Mouse (Mus musculus) adrenal gland, adult 18-20 months (tissue): ENCODE measurements around the gene Nsun5. TPM values are rescaled to one million over a fixed set of nuclear protein-coding genes. Genes with fewer than 3 reads are reported as not detected.
A peak's percentile ranks its signal among the peaks of the same experiment; 100 is the strongest.
"Not testable (repeated sequence)": the region's sequence is repeated elsewhere in the genome, so short reads cannot be mapped to it uniquely, and the experiment has no call there.

Source experiments
- DNase-seq, 2 experiments: peaks; one replicate each; pipeline ENCODE4 v3.0.0; 2021 to 2022; ENCODE audit warnings: low spot score in 2 of 2
- long read RNA-seq, 2 experiments: library from polyadenylated mRNA; stranded (forward); transcript quantifications; one replicate each; pipeline ENCODE4 v2.0.0; 2021
- total RNA-seq, 2 experiments: library from RNA; stranded (reverse); gene quantifications; 1 replicate in 1 of 2; 2 replicates in 1 of 2; pipeline ENCODE4 v1.2.3; 2021

Gene Nsun5
- 10 to 100 TPM; 22.0 to 23.7 TPM for total RNA-seq
- long read RNA-seq, experiment 1, transcript Nsun5-201 (10 exons, 2,243 nt): major isoform, 9 of 21 reads
- long read RNA-seq, experiment 1, partial matches to known transcripts: 1 of 21 reads
- long read RNA-seq, experiment 1, other reads (novel, unspliced or antisense): 11 of 21 reads
- long read RNA-seq, experiment 2, transcript Nsun5-201 (10 exons, 2,243 nt): major isoform, 20 of 42 reads
- long read RNA-seq, experiment 2, partial matches to known transcripts: 7 of 42 reads
- long read RNA-seq, experiment 2, other reads (novel, unspliced or antisense): 15 of 42 reads

DNA sequence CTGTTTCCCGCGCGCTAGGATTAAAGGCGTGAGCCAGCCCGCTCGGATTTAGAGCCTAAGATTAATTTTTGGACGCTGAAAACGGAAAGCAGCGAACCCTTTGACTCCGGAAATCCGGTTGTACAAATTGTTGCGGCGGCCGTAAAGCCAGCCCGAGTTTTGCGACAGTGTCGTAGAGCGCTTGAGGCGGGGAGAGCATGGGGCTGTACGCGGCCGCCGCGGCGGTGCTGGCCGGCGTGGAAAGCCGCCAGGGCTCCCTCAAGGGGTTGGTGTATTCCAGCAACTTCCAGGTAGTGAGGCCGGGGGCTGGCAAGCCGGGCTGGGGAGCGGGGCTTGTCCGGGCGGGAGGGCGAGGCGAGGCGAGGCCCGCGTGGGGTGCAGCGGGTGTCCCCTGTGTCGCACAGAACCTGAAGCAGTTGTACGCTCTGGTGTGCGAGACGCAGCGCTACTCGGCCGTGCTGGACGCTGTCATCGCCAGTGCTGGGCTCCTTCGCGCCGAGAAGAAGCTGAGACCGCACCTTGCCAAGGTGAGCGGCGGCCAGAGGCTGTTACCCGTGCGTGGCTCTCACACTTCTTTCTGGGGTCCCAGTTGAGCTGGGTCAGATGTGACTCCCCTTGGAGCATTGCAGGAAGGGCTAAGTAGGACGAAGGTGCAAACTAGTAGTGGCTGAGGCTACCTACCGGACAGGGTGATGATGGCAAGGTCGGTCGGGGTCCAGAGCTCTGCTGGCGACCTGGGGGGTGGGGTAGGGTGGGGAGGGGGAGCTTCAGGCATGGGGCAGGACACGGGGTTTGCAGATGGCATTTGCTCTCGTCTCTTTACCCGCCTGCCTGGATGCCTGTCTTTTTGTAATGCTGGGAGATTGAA lies at the start of gene Nsun5:
Nsun5 (plus strand) TSS at position 167 of the 868 bp plus-strand sequence.
- DNase-seq: peak; percentile 96

DNA sequence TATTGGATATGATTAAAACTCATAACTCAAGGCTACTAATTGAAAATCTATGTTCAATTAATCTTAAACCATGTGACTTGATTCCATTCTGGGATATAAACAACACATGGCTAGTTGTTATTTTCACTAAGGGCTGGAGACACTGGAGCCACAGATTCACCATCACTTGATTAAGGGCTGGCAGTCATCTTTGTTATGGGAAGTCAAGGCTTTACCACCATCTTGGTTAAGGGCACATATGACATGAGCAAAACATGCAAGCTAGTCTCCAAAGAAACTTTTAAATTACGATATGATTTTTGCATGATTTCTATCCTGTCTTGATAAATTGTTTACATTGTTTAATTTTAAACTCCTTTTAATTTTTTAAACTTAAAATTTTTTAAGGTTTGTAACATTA lies 47.6 kb upstream of the Nsun5 start:
- DNase-seq: no peak

DNA sequence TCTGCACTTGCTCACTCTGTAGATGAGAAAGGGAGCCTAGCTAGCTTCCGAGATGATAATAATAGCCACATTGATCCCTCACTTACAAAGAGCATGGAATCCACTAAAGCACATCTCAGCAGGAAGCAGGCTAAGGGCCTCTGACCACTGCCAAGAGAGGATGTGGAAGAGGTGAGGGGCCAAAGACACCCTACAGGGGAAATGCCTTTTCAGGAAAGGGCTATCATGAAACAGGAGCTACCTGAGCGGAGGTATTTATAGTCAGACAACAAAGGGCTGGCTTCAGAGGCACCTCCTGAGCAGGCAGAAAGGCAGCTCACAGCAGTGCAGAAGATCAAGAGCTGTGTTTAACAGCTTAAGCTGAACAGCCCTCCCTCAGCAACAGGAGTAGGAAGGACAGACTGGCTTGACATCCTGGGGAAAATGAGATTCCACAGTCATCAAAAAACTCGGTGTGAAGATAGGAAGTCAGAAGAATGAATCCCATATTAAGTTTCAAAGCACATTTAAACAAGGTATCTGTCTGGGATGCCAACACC lies 43.6 kb upstream of the Nsun5 start:
- DNase-seq: no peak

DNA sequence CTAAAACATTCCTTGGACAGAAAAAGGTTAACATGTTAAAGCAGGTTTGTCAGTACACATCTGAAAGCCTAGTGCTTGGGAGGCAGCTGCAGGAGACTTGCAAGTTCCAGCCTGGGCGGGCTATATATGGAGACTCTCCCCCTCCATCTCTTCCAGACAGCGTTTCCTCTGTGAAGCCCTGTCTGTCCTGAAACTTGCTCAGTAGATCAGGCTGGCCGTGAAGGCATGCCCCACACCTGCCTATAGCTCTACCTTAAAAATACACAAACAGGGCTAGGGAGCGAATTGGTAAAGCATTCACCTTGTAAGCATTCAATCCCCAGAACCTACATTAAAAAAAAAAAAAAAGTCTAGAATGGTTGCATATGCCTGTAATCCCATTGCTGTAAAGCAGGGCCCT lies 40.3 kb upstream of the Nsun5 start:
- DNase-seq: no peak

DNA sequence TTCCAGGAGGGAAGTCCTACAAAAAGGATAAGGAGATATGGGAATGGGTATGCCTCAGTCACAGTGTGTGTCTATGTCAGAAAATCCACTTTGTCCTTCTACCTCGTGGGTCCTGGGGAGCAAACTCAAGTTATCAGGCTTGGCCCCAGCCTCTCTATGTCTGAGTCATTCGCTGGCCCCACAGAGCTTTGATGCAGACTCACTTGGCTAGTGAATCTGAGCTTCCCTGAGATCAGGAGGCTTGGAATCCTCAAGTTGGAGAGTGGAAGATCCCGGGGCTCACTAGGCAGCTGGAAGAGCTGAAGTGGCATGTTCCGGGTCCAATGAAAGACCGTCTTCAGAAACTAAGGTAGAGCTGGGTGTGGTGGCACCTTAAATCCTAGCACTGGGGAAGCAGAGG lies 39.6 kb upstream of the Nsun5 start:
- no peak for DNase-seq

DNA sequence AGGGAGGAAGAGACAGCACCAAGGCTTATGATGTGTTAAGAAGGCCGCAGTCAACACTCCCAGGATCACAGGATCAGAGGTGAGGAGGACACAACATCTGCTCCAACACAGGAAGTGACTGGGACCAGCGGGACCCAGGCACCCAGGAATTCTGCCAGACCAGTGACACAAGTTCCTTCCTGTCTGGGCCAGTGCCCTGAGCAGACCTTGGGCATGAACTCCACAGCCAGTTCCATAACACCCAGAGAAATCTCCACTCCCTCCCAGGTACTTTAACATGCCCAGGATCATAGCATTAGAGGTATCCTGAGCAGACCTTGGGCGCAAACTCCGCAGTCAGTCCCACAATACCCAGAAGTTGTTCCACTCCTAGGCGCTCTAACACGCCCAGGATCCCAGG lies 38.6 kb upstream of the Nsun5 start:
- DNase-seq: no peak

DNA sequence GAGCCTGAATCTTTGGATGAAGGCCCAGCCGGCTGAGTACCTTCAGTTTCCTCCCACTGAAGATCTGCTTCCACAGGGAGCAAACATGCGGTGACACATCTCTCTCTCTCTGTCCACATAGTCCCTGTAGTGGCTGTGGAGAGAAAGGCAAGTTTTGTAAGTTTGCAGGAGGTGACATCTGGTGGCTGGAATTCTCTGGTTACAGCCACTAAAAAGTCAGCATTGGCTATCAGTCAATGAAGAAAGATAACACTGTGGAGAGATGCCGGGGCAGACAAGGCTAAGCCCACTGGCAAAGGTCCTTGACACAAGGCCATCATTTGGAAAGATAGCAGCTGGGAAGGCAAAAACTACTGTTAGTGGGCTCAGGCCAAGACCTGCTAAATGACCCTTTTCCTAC lies 32.2 kb upstream of the Nsun5 start:
- peak in 1 of 2 experiments; percentile 17 for DNase-seq

DNA sequence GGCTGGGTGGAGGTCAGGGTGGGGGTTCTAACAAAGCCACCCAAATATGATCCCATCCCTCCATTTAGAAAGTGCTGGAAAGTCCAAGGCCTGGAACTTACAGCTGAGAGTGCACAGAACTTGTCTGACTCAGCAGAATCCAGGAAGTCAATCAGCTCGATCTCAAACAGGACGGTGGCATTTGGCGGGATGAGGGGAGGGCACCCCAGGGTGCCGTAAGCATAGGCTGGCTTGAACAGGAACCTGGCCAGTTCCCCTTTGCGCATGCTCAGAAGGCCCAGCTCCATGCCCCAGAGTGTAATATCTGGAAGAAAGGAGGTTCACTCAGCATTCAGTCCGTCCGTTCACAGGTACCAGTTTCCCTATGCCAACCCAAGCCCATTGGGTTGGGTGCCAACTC lies 23.8 kb upstream of the Nsun5 start:
- DNase-seq: no peak

DNA sequence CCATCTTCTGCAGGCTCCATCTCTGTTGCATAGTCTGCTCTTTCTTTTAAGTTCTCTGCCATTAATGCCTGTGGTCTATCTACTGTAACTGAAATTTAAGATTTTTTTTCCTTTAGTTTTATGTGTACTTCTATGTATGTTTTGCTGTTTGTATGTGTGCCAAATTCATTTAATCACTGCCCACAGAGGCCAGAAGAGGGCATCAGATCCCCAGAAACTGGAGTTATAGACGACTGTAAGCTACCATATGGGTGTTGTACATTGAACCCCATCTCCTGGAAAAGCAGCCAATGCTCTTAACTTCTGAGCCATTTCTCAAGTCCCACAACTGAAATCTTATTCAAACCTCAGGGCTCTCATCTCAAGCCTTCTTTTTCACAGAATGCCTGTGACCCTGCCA lies 23.3 kb upstream of the Nsun5 start:
- DNase-seq: no peak

DNA sequence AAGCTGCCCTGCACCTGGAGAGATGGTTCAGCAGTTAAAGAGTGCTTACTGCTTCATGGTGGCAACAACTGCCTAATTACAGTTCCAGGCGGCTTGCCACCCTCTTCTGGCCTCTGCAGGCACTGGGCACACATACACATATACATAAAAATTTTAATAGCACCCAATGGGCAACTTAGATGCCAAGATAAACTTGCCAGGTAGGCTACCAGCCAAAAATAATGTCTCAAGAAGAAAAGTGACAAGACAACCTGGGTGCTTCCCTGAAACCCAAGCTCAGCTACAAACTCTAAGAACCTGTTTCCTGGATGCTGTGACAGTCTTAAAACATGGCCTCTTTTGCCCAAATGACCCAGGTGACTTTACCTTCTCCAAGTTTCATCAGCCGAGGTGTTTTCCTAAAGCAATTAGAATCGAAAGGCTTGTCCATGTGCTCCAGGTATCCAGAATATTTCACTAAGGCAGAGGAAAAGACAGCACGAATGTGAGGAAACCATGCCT lies 22.2 kb upstream of the Nsun5 start:
- no peak for DNase-seq

DNA sequence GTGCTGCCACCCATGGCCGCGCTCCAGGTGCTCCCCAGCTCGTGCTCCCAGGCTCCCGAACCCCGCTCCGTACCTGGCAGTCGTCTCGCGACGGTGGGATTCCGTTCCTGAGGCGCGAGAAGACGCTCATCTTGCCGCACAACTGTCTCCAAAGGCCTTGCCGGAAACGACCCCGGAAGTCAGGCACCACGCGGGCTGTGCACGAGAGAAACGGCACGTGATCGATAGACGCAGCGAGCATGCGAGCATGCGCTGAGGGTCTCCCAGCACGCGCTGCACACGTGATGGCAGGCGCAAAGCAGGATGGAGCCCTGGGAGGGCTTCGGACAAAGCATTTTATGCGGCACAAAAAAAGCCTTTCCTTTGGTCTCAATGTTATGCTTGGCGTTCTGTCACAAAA lies 19.9 kb upstream of the Nsun5 start, which contains the start of gene Fkbp6:
Fkbp6 (minus strand) TSS at position 183 of the 400 bp plus-strand sequence.
- DNase-seq: no peak

DNA sequence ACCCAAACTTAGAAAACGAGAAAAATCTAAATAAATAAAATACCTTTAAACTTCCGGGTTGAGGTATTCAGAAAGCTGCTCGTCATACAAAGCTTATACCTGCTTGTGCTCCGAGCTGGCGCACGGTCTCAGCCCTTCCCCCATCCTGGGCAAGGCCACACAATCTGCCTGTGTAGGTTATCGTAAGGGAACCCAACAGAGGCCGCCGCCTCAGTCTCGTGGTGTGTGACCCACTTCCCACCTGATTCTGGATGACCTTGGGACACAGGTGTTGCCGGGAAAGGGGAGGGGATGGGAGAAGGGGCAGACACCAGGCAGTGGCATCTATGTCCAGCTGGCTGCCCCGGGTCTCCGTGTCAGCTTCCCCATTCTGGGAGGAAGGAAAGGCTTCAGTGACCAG lies 18.1 kb upstream of the Nsun5 start:
- DNase-seq: no peak

DNA sequence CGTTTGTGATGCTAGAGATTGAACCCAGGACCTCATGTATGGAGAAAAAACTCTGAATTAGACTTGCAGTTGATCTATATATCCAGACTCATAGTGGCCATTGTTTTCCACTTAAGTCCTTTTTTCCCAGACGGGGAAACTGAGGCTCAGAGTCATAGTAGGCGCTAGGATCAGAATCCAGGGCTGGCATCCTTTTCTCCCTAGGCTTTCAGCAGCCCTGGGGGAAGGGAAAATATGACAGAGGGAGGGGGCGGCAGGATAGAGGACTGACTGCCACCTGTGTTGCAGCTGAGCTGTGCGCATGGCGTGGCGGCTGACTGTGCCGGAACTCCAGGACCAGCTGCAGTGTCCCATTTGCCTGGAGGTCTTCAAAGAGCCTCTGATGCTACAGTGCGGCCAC lies 16.8 kb upstream of the Nsun5 start, which contains the start of gene Trim50:
Trim50 (plus strand) TSS at position 301 of the 400 bp plus-strand sequence.
- DNase-seq: no peak

DNA sequence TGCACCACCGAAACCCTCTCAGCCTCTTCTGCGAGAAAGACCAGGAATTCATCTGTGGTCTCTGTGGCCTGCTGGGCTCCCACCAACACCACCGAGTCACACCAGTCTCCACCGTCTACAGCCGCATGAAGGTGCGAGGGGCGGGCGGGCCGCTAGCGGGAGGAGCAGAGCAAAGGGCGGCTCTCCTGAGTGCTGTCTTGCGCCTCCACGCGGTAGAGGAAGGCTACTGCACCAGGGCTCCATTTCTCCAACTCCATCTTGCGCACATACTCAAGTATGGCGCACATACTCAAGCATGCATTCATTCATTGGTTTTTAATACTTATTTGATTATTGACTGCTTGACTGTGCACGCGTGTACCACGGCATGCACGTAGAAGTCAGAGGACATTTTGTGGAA lies 16.2 kb upstream of the Nsun5 start:
- no peak for DNase-seq

DNA sequence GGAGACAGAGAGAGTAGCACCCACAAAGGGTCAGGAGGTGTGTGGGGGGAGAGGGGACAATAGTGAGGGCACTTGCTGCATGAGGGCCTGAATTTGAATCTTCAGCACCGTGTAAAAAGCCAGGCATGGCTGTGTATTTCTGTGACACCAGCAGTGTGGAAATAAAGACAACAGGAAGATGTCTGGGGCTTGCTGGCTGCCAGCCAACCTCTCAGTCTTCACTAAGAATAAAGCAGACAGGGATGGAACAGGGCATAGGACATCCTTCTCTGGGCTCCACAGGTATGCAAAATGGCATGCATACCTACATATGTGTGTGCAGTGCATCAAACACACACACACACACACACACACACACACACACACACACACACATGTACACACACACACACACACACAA lies 13.7 kb upstream of the Nsun5 start:
- no peak for DNase-seq

DNA sequence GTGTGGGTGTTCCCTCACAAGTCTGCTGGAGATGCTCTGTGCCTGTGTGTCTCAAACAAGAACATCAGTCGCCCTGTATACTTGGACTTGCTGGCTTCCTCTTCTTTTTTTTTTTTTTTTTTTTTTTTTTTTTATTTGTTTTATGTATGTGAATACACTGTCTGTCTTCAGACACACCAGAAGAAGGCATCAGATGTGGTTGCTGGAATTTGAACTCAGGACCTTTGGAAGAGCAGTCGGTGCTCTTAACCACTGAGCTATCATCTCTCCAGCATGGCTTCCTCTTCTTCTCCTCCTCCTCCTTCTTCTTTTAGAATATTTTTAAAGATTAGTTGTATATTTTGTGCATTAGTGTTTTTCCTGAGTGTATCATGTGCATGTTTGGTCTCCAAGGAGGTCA lies 12.2 kb upstream of the Nsun5 start:
- DNase-seq: peak; percentile 46 to 62

DNA sequence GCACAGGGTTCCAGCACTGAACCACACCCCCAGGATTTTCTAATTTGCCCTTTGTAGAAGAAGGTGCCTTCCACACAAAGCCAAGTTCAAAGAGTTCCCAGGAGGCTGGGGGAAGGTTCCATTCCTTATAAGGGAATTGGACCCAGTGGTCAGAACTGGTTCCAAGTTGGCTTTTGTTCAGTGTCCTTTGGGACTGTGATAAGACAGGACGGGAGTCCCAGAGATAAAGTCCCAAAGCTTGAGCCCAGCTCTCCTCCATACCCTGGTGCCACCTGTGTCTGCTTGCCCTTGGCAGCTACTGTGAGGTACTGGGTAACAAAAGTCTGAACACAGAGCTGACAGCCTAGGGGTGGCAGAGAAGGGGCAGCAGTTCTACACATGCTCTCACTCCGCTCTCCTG lies 10.0 kb upstream of the Nsun5 start:
- DNase-seq: no peak

DNA sequence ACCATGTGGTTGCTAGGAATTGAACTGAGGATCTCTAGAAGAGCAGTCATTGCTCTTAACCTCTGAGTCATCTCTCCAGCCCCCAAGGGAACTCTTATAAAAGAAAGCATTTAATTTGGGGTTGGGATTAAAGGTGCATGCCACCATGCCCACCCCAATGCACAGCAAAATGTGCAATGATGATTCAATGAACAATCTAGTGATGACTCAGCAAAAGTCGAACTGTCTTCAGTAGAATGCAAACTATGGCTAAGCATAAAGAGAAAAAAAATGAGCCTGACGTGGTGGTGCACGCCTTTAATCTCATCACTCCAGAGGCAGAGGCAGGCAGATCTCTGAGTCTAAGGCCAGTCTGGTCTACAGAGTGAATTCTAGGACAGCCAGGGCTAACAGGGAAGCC lies 7.2 kb upstream of the Nsun5 start:
- DNase-seq: no peak

DNA sequence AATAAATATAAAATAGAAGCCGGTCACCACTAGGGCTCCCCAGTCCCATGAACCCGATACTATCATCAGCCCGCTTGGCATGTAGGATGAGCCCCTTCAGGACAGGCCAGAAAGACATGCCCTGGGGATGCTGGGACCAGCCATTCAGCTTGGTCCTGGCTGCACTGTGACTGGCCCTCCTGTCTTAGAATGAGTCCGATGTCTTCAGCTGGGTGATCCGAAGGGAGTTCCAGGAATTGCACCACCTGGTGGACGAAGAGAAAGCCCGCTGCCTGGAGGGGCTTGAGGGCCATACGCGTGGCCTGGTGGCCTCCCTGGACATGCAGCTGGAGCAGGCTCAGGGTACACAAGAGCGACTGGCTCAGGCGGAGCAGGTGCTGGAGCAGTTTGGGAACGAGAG lies 6.2 kb upstream of the Nsun5 start:
- DNase-seq: no peak

DNA sequence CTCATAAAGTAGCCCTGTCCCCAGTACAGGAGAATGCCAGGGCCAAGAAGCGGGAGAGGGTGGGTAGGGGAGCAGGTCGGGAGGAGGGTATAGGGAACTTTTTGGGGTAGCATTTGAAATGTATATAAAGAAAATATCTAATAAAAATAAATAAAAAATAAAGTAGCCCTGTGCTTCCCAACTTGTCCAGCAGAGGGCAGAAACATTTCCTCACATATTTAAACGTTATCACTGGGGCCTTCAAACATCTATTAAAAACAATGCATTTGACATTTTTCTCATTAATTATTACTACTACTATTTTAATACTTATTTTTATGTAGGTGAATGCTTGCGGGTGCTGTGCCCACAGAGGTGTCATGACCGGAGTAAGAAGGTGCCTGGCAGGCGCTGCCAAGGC lies 1.9 kb upstream of the Nsun5 start:
- DNase-seq: no peak

DNA sequence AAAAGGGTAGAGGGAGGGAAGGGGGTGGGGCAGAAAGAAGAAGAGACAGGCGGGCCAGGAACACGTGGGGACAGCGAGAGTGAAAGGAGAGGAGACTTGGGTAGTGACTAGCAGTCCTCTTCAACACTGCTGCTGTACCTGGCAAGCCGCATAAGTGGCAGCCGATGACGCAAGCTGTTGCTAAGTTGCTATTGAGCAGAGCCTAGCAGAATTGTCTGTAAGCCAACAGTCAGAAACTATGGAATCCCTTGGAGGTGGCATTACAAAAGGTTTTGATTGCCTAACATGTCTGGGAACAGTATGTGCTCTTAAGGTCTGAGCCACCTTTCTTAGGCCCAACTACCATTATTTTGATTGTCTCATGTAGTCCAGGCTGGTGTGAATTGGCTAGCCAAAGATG lies 1.4 kb upstream of the Nsun5 start:
- no peak for DNase-seq

DNA sequence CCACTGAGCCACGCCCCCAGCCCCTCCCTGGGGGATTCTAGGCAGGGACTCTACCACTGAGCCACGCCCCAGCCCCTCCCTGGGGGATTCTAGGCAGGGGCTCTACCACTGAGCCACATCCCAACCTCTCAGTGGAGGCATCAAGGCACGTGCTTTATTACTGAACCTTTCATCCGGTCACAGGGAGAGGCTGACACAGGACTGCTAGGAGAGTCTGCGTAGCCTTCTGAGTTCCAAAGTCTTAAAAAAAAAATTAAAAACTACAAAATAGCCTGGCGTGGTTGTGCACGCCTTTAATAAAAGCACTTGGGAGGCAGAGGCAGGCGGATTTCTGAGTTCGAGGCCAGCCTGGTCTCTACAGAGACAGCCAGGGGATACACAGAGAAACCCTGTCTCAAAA lies 557 bp upstream of the Nsun5 start:
- not testable (repeated sequence) for DNase-seq
